Mouse (Mus musculus) embryonic stem cell, embryonic (primary cell): ENCODE data around the gene Ryr2.

Source experiments
- CTCF ChIA-PET, 4 experiments: fragments of 300-600 bp in 2 of 4; fragments of 350-600 bp in 2 of 4; sonication (Branson Sonifier 250); formaldehyde crosslinking; loops; one replicate each; lab custom pipeline; 2022; ENCODE audit warnings: inconsistent platforms in 2 of 4; lab: Charles Lee
- POLR2A ChIA-PET, 4 experiments: fragments of 300-600 bp in 2 of 4; fragments of 350-600 bp in 2 of 4; sonication (Branson Sonifier 250); formaldehyde crosslinking; loops; one replicate each; lab custom pipeline; 2022; ENCODE audit warnings: antibody characterized with exemption in 4 of 4, inconsistent platforms in 1 of 4; lab: Charles Lee

The Ryr2 gene

DNA sequence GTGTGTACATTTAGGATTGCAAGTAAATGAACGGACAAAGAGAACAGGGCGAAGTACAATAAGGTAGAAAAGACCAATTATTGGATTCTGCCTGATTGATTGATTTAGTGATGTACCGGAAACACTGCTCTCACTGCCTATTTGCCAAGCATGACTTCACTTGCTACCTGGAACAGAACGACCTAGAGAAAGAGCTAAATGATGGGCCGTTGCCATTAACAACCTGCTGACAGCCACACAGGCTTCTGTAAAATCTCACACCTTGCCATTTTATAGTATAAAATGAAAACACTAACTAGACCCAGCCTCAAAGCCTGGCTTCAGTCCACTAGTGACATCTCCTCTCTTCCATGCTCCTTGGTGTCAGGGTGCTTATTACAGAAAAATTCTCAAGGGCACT, 316.2 kb downstream of the Ryr2 start:
- ChIA-PET CTCF (no interaction called here), POLR2A (no interaction called here)

DNA sequence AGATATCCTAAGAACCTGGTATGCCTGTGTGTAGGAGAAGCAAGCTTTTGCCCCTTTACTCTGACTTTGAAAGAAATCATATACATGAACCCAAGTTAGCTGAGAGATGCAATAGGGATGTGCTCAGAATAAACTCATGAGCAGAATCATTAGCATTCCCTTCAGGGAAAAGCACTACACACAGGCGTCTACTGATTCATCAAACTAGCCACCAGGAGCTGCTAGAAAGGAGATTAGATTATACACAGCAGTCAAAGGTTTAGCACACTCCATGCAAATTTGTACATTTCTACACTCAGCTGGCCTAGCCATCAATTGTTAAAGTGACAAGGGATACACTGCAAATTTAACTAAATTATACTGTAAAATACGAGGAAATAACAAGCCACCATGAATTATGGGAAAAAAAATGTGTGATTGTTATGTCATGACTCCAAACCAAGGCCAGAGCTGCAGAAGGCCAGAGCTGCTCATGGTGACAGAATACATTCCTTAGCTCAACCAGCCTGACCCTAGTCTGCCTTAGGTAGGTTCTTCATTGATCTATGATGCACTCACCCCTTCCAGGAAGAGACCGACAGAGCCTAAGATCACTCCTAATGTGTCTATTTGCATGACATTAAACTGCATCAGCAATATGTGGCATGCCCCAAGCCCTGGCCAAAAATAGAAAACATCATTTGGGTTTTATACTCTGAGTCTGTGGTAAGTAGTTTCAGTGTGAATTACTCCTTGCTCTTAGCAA, 324.2 kb downstream of the Ryr2 start:
- ChIA-PET CTCF (interaction anchor here in 3 of 4 experiments (0.5 to 0.7 kb wide), 5 partner anchors 43 to 1670 kb away, joined by 3 to 6 read pairs (median 3); no protein-coding TSS in a partner anchor), POLR2A (interaction anchor here in 1 of 4 experiments (0.7 kb wide), 1 partner anchor 206 kb away, joined by 5 read pairs; no protein-coding TSS in a partner anchor)

DNA sequence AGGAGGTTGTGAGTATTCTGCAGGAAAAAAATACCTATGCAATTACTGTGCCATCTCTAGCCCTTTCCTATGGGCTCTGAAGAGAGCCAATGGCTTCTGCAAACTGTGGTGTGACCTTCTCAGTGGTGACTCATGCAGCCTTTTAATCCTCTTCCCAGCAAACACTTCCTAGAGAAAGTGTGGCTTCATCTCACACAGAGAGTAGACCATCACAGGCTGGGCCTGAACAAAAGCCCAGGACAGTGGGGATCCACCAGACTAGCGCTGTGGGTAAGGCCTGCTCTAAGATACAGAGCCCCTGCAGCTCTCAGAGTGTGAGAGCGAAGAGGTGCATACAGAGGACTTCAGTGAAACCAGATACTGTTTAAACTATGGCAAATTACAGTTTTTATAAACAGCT, 325.7 kb downstream of the Ryr2 start:
- ChIA-PET POLR2A (no interaction called here), CTCF (no interaction called here)

DNA sequence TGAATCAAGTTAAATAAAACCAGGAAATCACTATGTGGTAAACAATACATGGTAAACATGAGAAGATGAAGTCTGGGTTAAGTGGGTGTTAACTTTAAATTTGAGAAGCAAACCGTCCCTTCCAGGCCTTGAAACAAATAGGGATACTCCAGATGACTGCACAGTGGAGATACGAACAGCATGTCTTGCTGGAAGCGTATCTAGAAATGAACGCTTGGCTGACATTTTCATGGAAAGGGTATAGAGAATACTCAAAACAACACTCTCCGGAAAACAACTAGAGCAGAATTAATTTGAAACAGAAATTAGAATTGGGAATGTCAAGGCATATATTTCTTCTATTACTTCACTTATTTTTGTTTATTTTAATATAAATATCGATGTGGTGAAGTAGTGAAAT, 329.0 kb downstream of the Ryr2 start:
- POLR2A ChIA-PET, result no interaction called here
- CTCF ChIA-PET, result interaction anchor here in 1 of 4 experiments (0.6 kb wide), 1 partner anchor 614 kb away, joined by 3 read pairs; no protein-coding TSS in a partner anchor

DNA sequence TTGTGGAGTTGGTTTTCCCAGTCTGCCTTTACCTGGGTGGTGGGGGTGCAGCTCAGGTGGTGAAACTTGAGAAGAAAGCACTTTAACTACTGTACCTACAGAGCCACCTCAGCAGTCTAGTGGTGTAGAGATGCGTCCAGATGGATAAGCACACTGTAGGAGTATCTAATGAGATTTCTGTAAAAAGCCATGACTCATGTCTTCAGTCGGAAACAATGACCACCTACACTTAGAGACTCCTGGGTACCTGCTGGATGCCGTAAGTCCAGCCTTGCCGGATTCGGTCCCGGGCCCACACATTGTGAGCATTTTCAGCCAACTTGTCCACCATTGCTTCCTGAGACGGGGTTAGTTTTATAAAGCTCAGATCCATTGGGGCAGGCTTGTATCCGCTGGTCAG, 334.6 kb downstream of the Ryr2 start:
- CTCF ChIA-PET, result no interaction called here
- POLR2A ChIA-PET, result interaction anchor here in 1 of 4 experiments (0.6 kb wide), 1 partner anchor 193 kb away, joined by 3 read pairs; no protein-coding TSS in a partner anchor

DNA sequence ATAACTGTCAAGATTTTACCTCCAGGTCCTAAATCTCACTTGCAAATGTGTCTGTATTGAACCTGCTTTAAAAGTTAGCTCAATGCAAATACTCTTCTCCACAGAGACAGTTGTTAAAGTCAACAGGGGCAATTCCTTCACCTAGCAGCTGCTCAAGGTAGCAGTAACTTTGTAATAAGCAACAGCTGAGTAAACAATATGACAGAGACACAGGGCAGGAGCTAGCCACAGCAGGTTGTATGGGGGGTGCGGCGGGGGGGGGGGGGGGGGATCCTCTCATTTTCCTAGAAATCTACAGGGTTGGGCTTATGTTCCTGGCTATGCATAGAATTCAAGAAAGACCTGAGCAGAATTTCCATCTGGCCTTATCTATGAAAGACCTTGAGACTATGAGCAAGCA, 339.8 kb downstream of the Ryr2 start:
- POLR2A ChIA-PET, result interaction anchor here in 1 of 4 experiments (0.6 kb wide), 1 partner anchor 17 kb away, joined by 7 read pairs; no protein-coding TSS in a partner anchor
- CTCF ChIA-PET, result interaction anchor here in 2 of 4 experiments (0.7 to 0.8 kb wide), 3 partner anchors 267 to 1649 kb away, joined by 3 to 5 read pairs (median 4); no protein-coding TSS in a partner anchor

DNA sequence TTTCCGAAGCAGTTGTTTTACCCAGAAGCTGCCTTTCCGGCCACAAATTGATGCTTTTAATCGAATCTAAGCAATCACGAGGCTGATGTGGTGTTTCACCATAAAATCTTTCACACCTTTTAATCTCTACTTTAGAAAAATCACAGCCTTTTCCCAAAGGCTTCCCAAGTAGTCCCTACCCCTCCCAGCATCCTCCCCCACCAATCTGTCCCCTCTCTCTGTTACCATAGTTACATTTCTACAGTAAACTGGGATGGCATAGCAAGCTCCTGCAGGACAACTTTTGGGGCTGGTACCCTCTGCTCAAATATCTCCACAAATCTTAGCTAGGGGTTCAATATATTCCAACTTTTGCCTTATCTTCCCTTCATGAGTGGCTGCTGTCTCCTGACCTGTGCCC, 342.8 kb downstream of the Ryr2 start:
- ChIA-PET CTCF (interaction anchor here in 1 of 4 experiments (1.2 kb wide), 1 partner anchor 162 kb away, joined by 3 read pairs; no protein-coding TSS in a partner anchor), POLR2A (interaction anchor here in 1 of 4 experiments (0.6 kb wide), 1 partner anchor 232 kb away, joined by 3 read pairs; no protein-coding TSS in a partner anchor)

DNA sequence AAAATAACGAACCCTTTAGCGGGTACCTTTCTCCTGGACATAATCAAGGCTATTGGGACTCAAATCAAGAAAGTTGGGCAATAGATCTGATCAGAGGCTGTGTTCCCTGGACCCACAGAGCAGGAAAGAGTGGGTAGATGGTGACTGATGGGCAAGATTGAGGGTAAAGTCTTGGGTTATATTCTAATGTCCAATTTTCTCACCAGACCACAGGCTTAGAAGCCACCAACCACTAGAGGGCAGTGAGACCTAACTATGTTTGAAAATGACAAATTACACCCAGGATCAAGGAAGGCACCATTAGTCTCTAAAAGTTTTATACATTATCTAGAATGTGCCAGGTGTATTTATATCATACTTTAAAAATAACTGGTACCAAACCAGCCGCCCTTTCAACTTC, 343.6 kb downstream of the Ryr2 start:
- POLR2A ChIA-PET, result no interaction called here
- CTCF ChIA-PET, result interaction anchor here in 2 of 4 experiments (0.7 to 1.2 kb wide), 2 partner anchors 163 to 317 kb away, joined by 3 read pairs; no protein-coding TSS in a partner anchor

DNA sequence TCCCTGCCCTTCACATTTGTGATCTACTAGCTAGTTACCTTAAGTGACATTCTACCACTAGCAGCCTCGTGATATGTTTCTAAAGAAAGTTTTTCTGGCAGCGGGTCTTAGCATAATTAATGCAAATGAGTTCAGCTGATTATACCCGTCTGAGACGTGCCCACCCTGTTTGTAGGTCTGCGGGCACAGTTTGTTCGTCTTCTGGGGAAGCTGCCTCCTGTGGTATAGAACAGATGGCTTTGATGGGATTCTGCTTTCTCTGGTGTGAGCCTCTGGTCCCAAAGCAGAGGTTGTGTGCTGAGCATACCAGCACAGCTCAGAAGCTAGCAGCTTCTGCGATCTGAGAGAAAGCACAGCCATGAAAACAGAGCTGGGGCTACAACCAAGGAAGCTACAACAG, 348.9 kb downstream of the Ryr2 start:
- ChIA-PET CTCF (interaction anchor here in 1 of 4 experiments (0.7 kb wide), 1 partner anchor 25 kb away, joined by 5 read pairs; no protein-coding TSS in a partner anchor), POLR2A (no interaction called here)

DNA sequence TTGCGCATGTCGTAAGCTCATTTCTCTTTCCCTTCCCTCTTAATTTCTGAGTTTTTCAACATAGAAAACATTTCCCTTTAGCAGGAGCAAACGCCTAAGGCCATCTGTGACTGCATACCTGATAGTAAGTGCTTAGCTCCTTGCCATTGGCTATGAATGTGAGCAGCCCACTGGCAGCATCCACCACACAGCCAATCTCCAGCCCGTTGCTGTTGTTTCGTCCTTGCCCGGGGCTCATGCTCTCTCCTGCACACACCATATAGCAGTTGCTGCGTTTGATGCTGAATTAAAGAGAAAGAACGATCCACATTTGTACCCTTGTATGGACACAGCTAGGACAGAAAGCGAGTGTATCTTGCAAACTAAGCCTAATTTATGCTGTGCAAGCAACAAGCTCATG, 361.3 kb downstream of the Ryr2 start:
- CTCF ChIA-PET, result interaction anchor here in 1 of 4 experiments (0.6 kb wide), 1 partner anchor 267 kb away, joined by 3 read pairs; no protein-coding TSS in a partner anchor
- POLR2A ChIA-PET, result no interaction called here

DNA sequence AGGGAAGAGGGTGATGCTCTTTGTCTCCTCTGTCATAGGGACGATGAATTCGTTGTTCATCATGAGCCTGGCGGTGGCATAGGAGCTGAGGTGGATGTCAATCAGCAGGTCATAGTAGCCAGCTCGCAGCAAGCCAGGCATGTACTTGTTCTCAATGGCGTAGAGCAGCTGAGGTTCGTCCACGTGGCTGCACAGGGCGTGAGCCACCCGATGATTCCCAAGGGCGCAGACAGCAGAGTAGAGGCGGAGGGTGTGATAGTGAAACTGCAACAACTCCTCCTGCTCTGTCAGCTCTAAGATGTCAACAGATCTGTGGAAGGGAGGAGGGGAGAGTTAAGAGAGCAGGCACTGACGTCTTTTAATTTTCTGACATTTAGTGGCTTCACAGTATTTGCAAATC, 368.5 kb downstream of the Ryr2 start:
- ChIA-PET CTCF (interaction anchor here in 1 of 4 experiments (0.6 kb wide), 1 partner anchor 587 kb away, joined by 4 read pairs; no protein-coding TSS in a partner anchor), POLR2A (no interaction called here)

DNA sequence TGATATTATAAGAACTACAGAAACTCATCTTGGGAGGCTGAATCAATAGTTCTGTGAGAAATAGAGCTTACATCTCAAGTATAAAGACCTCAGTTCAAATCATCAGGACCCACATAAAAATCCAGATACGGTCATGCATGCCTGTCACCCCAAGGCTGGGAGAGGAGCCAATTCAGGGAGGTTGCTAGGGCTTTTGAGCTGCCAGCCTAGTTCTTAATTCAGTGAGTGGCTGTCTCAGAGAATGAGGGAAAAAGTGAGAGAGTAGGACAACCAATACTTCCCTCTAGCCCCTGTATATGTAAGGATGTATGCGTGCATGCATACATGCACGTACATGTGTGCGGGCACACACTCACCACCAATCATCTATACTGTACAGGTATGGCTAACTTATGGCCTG, 390.5 kb downstream of the Ryr2 start:
- ChIA-PET CTCF (no interaction called here), POLR2A (no interaction called here)

DNA sequence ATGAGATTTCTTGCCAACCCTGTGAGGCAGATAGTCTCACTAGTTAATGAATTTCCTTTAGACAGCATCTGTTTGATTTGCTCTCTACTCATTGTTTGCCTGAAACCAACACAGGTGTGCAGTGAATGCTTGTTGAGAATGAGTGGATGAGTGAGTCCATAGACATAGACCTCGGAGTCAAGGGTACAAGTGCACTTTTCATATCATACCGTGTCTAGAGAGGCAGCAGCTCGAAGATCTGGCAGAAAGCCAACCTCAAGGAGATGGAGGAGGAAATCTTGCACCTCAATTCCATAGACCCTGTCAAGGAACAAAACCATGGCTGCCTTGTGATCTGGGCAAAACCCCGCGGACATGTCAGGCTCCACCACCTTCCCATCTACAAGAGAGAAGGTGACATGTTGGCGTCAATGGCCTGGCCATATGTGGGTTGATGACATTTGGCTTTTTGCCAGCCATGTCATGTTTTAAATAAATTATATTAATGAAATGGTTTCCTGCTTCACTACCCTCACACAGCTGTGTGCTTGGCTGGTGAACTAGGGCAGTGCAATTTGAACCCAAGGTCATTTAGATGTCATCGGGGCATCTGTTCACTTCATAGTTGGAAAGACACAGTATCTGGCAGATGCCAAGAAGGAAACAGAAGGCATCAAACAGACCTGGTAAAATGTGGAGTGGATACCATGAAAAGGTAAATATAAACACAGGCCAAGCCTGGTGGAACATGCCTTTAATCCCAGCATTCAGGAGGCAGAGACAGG, 396.9 kb downstream of the Ryr2 start:
- ChIA-PET POLR2A (no interaction called here), CTCF (no interaction called here)

DNA sequence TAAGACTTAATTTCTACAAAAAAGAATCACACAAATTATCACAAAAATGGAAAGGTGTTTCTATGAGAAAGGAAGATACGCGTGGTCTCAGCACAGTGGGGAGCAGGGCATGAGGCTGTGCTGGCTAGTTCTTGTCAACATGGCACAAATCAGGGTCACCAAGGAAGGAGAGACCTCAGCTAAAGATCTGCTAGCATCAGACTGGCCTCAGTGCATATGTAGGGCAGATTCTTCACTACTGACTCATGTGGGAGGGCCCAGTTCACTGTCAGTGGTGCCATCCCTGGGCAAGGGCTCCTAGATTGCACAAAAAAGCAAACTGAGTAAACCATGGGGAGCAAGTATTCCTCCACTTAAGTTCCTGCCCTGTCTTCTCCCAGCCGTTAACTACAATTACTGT, 405.0 kb downstream of the Ryr2 start:
- CTCF ChIA-PET, result no interaction called here
- POLR2A ChIA-PET, result no interaction called here

DNA sequence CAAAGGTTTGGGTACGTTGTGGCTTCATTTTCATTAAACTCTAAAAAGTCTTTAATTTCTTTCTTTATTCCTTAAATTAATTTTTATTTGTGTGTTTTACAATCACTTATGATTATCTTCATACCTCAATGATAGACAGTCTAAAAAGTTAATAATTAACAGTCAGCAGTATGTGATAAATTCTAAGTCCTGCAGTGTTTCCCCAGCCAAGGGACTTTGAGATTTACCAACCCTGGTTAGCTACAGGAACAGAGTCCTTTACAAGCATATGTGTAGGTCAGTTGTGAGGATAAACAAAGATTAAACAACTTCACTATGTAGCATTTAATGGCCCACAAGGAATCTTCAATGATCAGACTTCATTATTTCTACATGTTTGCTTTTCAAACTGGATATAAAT, 410.2 kb downstream of the Ryr2 start:
- POLR2A ChIA-PET, result no interaction called here
- CTCF ChIA-PET, result no interaction called here

DNA sequence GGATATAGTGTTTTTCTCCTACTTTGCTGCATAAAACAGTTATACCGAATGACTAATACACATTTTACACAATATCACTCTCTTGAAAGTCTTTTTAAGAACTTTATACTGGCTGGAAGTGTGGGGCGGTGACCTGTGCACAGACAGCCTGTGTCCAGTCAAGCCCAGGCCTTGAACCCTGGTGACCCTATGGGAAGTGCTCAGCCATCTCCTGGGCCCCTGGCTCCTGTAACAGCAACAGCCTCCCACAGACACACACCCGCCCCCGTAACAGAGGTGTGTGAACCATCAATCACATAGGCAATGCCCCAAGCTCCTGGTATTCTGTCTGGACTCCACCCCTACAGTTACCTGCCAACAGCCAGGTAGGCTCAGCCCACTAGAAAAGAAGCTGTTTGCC, 424.9 kb downstream of the Ryr2 start:
- POLR2A ChIA-PET, result no interaction called here

DNA sequence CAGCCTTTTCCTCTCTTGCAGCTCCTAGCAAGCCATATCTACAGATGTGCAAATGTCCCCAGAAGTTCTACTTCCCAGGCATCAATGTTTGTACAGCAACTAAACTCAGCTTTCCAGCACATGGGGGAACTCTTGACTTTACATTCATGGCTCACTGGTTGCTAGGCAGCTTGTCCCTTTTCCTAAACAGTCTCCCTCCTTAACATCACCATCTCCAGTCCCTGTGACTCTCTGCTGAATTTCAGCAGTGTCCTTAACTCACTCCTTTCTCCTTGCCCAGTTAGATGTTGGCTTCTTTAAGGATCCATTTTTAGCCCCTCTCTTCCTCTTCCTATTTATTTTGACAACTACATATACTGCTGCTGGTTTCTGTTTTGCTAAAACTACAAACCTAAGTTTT, 443.9 kb downstream of the Ryr2 start:
- CTCF ChIA-PET, result no interaction called here
- POLR2A ChIA-PET, result interaction anchor here in 1 of 4 experiments (0.5 kb wide), 1 partner anchor 28 kb away, joined by 3 read pairs; no protein-coding TSS in a partner anchor

More for the DNA sequence above, 424.9 kb downstream of the Ryr2 start:
- CTCF ChIA-PET, result no interaction called here

DNA sequence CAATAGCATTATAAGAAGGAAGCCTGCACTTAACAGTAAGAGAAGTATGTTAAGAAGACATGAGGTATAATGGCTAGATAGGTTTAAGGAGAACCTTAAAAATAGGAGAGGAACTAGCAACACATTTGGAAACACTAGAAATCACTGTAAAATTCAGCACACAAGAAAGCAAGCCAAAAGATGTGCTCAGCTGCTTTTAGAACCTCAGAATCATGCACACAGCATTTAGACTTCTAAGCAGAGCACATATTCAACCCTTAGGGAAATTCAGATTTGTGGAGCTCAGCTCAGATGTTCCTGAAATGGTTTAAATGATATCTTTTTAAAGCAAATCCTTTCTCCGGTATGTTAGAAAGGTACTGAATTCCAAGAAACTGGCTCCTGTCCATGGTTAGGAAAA, 461.9 kb downstream of the Ryr2 start:
- ChIA-PET CTCF (no interaction called here), POLR2A (no interaction called here)

DNA sequence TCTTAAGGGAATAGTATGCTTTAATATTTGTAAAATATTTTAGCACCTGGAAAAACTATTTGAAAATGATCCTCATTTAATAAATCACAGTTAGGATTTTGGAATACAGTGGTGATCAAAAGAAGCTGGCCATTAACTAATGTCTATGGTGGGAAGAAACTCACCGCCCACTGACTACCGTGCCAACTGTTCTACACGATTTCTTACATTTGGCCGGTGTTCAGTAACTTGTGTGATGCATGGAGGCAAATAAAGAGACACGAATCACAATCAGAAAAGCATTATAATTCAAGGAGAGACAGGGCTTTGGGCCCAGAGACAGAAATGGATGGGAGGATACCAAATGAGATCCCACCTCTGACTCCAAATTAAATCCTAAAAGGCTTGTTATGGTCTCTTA, 470.4 kb downstream of the Ryr2 start:
- CTCF ChIA-PET, result no interaction called here
- POLR2A ChIA-PET, result no interaction called here

DNA sequence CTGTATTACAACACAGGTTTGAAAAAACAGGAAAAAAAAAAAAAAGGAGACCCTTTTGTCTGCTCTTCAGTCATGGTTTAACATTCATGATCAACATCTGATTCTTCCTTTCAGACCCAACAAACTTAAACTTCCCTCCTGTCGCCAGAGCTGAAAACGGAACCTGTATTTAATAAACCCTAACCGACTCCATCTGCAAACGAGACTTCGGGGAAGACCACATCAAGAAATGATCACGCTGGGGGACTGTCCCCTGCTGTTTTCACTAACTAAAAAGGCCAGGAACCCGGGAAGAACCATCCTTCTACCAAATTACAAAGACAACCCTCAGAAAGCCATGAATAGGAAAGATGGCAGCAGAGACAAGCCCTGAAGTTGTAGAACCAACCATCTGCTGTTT, 482.2 kb downstream of the Ryr2 start:
- ChIA-PET POLR2A (no interaction called here), CTCF (no interaction called here)
